Mouse (Mus musculus) brown adipose tissue, adult 24 weeks (tissue): ENCODE measurements at regions not wholly inside any gene's neighbourhood (a gene's known extent, or its start where the extent isn't known, plus 50 kb on each side); places are given as distances from the start of the nearest gene placed in this dataset.

Source experiments
- H3K27ac ChIP-seq: fragments of 200-500 bp; replicated peaks from 2 replicates; pipeline ENCODE4 v1.5.1; 2012; ENCODE audit warnings: low read depth, mild to moderate bottlenecking, low read length
- H3K4me1 ChIP-seq: fragments of 200-500 bp; 2 replicates; pipeline ENCODE4 v1.6.1; 2012; ENCODE audit warnings: low read length, mixed read lengths; ENCODE audit not compliant: control insufficient read depth, insufficient read depth, insufficient read length
- H3K4me3 ChIP-seq: fragments of 200-500 bp; 2 replicates; pipeline ENCODE4 v1.5.1; 2012; ENCODE audit warnings: low read depth, mild to moderate bottlenecking, low read length, moderate library complexity; ENCODE audit not compliant: insufficient read depth

DNA sequence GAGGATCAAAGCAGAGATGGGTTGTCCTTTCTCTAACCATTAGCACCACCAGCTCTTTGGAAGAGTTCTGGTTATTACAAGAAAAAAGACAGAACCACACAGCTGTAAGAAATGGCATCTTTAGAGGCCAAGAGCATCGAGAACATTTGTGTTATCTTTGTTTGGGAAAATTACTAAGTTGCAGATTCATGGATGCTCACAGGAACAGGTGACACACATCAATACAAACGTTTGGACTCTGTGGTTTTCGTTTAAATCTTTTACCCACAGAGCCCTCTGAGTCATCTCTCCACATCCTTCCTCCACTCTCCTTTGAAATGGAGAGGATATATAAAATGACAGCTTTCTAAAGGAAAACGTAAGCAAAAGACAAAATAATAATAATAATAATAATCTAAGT is 184.5 kb upstream of the Ppargc1a start:
- Histone ChIP-seq H3K4me1 (no peaks in the 10 kb centered on the region), H3K4me3 (no peak overlapping the region), H3K27ac (no peak overlapping the region)

DNA sequence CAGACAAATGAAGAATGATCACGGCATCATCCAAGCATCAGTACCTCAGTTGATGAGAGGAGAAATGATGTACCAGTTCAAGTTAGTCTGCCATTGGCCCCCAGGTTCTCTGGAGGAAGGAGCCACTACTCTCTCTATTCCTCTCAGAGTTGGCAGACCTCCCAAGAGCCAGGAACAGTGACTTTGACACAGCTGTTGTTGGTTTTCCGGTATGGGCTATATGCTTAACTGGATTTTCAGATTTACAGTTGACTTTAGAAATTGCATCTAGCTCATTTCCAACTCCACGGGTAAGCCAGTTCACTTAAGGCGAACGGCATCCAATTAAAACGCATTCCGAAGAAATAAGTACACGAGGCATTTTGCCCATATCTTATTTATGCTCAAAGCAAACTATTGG is 182.9 kb upstream of the Ppargc1a start:
- H3K27ac ChIP-seq, result no peak overlapping the region
- no peaks in the 10 kb centered on the region for H3K4me1 ChIP-seq
- H3K4me3 ChIP-seq, result no peak overlapping the region

DNA sequence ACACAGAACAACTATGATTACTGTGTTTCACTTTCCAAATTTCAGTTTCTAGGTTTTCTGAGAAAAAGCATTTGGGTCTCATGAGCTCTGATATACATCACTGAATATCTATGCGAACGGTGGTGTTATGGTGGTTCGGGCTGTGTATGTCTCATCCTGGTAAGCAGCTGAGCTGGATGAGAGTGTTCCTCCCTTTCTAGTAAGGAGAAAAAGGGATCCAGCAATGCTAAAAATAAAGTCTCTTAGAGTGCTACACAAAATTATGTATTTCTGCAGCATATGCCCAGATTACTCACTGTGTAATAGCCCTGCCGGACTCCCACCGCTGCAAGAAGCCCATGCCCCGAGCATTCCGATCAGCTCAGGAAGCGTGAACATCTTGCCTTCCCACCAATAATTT is 173.4 kb upstream of the Ppargc1a start:
- H3K27ac ChIP-seq, result no peak overlapping the region
- H3K4me3 ChIP-seq, result no peak overlapping the region
- H3K4me1 ChIP-seq, result no peaks in the 10 kb centered on the region

DNA sequence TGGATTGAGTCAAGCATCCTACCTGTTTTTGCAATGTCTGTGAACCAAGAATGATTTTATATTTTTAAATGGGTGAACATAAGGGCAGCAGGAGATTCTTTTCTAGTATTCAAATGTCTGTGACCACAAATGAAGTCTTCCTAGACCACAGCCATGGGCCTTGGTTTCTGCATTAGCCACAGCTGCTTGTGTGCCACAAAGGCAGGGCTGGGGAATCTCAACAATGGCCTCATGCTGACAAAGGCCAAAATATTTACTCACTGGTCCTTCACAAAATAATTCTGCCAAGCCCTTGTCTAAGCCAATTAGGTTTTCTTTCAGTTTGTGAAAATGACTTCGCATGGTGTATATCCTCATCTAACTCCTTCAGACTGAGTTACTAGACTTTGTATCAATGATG is 162.7 kb upstream of the Ppargc1a start:
- Histone ChIP-seq H3K4me3 (no peak overlapping the region), H3K27ac (no peak overlapping the region), H3K4me1 (no peaks in the 10 kb centered on the region)

DNA sequence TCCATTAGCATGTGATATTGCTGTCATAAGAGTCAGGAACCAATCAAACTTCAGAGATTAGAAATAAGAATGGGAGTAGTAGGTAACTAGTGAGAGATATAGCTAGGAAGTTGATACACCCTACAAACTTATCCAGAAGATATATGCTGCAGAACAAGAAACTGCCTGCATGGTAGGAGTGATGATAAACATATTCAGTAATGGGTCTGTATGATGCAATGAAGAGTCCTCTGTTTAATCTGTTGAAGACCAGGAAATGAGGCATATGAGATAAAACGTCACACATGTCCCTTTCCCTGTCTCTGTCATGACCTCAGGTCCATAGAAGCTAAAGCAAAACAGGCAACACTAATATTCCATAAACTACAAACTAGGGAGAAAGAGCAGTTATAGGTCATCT is 162.2 kb upstream of the Ppargc1a start:
- Histone ChIP-seq H3K27ac (no peak overlapping the region), H3K4me1 (no peaks in the 10 kb centered on the region; the same call in 1 of the 2 replicates)

DNA sequence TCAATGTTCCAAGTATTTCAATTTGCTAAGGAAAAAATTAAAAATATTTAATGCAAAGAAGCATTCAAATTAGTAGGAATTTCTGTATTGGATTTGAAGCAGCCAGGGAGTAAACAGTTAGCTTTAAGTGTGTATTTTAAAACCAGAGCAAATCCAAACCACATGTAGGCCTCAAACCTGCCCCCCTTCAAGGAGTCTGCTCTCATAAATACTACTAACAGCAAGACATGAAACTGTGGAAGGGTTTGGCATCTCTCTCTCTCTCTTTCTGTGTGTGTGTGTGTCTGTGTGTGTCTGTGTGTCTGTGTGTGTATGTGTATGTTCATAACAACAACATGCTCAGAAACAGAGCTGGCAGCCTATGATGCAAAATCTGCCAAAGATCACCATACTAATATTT is 159.2 kb upstream of the Ppargc1a start:
- Histone ChIP-seq H3K4me1 (no peaks in the 10 kb centered on the region; the same call in 1 of the 2 replicates), H3K4me3 (no peak overlapping the region), H3K27ac (no peak overlapping the region)

More for the DNA sequence above, 162.2 kb upstream of the Ppargc1a start:
- no peak overlapping the region for H3K4me3 ChIP-seq

DNA sequence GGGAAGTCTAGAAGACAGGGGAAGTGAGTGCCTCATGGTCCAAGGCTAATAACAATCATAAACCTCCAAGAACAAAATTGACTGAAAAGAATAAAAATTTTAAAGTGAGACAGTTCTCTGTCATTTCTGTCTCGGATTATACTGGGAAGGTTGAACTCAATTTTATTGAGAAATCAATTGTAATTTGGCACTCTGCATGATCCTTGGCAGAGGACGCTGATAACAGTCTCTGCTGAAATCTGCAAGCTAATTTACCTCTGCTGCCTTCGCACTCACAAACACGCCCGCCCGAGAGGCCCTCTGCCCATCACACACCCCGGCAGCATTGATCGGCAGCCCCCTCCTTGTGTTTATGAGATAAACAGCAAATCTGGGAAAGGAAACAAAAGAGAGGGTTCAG is 151.4 kb upstream of the Ppargc1a start:
- Histone ChIP-seq H3K27ac (no peak overlapping the region), H3K4me3 (no peak overlapping the region), H3K4me1 (no peaks in the 10 kb centered on the region)

DNA sequence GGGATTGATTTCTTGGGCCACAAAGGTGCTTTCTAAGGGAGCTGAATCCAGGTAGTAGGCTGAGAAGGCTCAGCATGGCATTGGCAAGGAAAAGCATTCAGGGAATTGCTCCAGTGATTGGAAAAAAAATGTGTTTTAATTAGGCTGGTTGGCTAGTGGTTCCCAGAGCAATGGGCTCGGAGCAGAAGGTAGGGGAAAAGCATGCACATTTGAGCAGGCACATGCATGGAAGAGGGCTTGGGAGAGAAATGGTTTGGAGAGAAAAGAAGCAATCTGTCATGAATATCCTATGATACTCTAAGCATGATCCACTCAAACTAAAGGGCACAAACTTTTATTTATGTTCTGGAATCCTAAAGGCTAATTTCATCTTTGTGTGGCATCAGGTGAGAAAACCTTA is 150.9 kb upstream of the Ppargc1a start:
- no peak overlapping the region for H3K27ac ChIP-seq
- no peak overlapping the region for H3K4me3 ChIP-seq
- no peaks in the 10 kb centered on the region for H3K4me1 ChIP-seq

DNA sequence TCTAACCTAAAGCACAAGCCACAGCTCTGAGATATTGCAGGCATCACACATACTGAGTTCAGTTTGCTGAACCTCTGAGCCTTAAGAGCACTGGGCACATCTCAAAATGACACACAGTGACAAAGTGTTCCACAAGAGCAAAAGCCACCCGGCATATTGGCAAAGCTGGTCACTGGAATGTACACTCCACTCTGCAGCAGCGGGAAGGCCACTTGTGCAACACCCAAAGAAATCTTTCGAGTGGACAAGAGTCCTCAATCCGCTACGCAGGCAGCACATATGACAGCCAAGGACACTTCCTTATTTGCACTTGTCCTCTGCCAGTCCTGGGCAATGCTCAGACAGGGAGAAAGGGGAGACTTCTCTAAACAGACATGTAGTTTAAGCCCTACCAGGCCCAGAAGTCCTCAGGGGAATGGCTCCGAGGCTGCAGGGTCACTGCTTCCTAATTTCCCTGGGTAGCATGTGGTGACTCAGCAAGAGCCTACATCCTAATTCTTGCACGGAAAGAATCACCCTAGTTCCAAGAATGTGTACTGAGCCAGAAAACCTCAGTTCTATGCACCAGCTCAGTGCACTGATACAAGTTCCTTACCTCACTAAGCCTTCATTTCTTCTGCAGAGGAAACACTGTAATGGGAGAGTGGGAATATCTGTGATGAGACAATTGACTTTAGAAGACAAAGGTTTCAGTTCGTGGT is 144.5 kb upstream of the Ppargc1a start:
- H3K27ac ChIP-seq, result no peak overlapping the region
- H3K4me1 ChIP-seq, result no peaks in the 10 kb centered on the region
- no peak overlapping the region for H3K4me3 ChIP-seq

DNA sequence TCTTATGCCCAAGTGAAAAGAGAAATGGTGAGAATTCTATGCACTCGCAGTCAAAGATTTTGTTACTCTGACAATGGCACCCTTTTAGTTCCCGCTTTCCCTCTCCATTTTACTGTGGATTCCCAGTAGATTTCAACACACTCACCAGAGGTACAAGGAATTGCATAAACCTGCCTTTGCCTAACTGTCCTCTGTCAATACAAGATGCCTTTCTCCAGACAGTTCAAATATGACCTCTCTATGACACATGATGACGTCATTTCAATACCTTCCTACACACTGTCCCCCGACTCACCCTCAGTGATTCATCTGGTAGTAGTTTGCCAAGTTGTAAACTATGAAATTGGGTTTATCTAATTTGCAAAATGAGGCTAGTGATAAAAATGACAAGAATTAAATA is 143.1 kb upstream of the Ppargc1a start:
- Histone ChIP-seq H3K27ac (no peak overlapping the region), H3K4me1 (no peaks in the 10 kb centered on the region), H3K4me3 (no peak overlapping the region)

DNA sequence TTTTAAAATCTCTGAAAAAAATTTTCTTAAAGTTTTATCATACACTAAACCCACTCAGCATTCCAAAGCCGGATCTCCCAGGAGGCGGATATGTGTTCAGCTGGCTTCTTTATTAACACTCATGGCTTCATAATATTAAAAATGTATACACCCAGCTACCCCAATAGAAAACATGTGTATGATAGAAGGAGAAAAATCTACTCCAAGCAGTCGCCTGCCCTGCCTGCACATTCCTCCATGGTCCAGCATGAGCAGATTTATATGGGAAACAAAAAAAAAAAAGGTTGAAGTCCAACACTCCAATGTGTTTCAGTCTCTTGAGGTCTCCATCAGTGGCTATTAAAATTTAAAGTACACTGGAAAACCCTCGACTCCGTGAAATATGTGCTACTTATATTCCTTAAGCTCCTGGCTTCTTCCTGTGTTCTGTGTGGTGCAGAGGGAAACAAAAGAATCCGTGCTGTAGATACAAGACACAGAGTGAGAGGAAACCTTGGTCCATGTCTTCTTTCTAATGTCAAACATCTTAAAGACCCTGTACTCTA is 142.0 kb upstream of the Ppargc1a start:
- Histone ChIP-seq H3K27ac (no peak overlapping the region), H3K4me3 (no peak overlapping the region), H3K4me1 (no peaks in the 10 kb centered on the region)

DNA sequence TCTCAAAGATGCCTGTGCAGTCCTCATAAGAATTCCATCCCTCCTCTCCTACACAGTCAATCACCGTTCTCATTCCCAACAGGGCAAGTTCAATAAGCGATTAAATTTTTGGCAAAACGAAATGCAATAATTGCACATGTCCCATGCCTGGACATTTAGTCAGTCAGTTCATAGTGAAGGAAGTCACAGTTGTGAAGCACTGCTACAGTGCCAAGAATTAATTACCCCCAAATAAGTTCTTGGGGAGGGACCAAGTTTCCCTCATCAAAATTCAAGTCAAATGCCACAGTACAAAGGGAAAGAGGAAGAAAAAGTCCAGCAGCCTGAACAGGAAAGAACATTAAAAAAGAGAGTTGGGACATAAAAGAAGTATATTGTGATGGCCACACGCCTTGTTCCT is 112.4 kb upstream of the Ppargc1a start:
- Histone ChIP-seq H3K4me3 (no peak overlapping the region), H3K4me1 (no peaks in the 10 kb centered on the region), H3K27ac (no peak overlapping the region)

DNA sequence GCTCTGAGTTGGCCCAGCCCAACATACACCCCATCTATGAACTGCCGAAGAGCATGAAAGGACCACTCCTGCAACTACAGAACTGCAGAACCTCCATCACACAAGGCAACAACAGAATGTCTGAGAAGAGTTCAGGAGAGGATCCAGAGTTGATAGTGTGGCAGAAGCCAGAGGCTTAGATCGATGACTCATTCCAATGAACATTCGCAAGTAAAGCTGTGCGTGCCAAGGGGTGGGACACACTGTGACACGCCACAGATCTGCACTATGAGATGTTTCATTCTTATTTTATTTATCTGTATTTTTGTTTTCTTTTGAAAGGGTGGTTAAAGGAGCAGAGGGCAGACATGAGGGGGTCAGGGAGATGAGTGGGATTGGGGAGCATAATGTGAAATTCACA is 103.7 kb upstream of the Ppargc1a start:
- Histone ChIP-seq H3K4me3 (no peak overlapping the region), H3K4me1 (no peaks in the 10 kb centered on the region), H3K27ac (no peak overlapping the region)

DNA sequence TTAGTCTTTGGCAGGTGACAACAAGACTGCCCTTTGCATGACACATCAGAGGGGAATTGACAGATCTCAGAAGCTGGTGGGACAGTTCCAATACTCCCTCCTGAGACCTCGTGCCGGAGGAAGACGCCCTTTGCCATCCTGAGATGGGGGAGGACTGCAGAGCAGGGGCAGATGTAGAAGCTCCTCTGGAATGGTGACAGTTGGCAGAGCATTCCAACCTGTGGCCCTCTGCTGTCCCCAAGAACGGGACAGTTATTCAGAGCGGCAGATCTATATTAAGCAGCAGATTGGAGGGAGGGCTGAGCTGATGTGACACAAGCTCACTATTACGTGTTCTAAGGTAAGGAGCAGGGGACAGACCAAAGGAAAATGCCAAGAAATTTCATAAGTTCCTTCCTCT is 97.7 kb upstream of the Ppargc1a start:
- H3K4me1 ChIP-seq, result no peaks in the 10 kb centered on the region
- H3K4me3 ChIP-seq, result no peak overlapping the region
- no peak overlapping the region for H3K27ac ChIP-seq

DNA sequence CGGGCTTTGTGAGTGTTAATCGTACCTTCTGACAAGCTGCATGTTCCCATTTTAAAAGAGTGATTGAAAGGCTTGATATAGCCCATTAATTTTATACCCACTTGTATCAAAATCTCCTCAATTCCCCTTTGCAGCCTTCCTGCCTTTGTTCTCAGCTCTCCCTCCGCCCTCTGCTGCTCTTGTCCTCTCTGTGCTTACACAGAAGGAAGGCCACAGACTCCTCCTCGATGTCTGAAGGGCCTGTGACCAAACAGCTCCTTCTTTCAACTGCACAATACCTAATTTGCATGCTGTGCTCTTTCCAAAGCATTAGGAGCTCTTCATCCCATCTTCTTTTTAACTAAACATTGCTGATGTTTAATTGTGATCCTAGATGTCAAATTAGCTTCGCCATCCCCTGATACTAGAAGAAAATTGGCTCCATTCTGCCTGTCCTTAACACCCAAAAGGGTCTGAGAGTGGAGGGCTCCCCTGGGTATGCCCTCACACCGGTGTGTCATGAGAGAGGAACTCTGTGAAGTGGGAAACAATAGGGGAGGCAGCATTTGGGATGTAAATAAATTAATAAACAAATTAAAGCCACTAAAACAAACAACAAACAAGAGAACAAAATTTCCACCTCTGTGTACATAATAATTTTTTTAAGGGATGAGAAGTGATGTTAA is 90.8 kb upstream of the Ppargc1a start:
- no peak overlapping the region for H3K27ac ChIP-seq
- H3K4me1 ChIP-seq, result no peaks in the 10 kb centered on the region
- no peak overlapping the region for H3K4me3 ChIP-seq

DNA sequence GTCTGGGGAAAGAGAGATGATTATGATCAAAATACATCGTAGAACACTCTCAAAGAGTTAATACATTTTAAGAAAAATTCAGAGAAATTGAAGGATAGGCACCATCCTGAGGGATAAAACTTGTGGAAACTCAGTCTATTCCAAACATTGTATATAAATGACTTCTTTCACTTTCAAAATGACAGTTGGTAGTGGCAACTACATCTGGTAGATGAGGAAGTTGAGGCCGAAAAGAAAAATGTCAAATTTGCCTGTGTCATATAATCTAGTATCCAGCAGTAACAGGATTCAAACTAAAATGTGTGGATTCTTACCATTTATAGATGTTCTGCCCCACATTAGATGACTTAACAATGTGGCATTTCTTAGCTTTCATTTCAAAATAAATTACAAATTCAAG is 86.0 kb upstream of the Ppargc1a start:
- Histone ChIP-seq H3K27ac (no peak overlapping the region), H3K4me3 (no peak overlapping the region), H3K4me1 (no peaks in the 10 kb centered on the region)
